ENCODE assay signal across 11 mouse cellular contexts in the genomic region with DNA sequence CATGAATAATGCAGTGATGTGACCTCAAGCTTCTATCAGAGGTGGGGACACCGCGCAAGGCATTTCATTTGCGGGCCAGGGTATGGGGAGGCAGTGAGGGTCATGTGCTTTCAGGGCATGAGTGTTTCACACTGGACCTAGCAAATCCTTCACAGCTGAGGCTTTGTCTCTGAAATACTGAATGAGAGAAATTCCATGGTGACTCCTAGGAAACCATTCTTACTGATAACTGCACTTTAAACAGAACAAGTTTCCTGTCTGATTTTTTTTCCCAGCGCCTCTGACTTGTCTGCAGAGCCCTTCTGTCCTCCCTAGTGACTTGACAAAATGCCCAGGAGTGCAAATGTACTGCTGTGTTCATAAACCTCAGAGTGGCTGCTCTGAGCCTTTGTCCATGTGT. TPM values are rescaled to one million over a fixed set of nuclear protein-coding genes. Genes with fewer than 3 reads are reported as not detected.
DNase-seq lines count a peak whose midpoint lies in the region; ATAC-seq and TF ChIP-seq lines count a peak whose summit lies in the region.
"Had no signal": no experiment of that assay in that cellular context is flagged by ENCODE, and none has a peak within 500 bp of the region (broad histone marks: within the 10 kb centered on the region; RNA-seq: fewer than 3 reads in every experiment).

No protein-coding gene starts in this region.

- H3K27me3 ChIP-seq in heart, embryonic 10.5 days (ENCODE audit: insufficient read depth, poor library complexity, severe bottlenecking), result peaks cover 8% of the 10 kb centered on the region
- no peaks in the 10 kb centered on the region for H3K27me3 ChIP-seq in embryonic facial prominence, embryonic 11.5 days (ENCODE audit: control insufficient read depth, insufficient read depth, low read length)

- peaks cover 36% of the 10 kb centered on the region for H3K4me1 ChIP-seq in heart, embryonic 10.5 days
- no peaks in the 10 kb centered on the region for H3K4me1 ChIP-seq in embryonic facial prominence, embryonic 11.5 days (ENCODE audit: control insufficient read depth, insufficient read depth, low read length)

- TF ChIP-seq CTCF in brain, embryonic 14.5 days (IDR thresholded peaks at IDR 0.05; ENCODE audit: borderline replicate concordance, extremely low read depth, insufficient read depth, insufficient read length), result no peak

- WGBS in heart, embryonic 10.5 days, result 62% methylated on average over 4 of the region's 4 CpGs
- WGBS in embryonic facial prominence, embryonic 11.5 days, result 67% methylated on average over 4 of the region's 4 CpGs

- no peak overlapping the region for H3K4me2 ChIP-seq in embryonic facial prominence, embryonic 11.5 days (ENCODE audit: low read depth, low read length)

- no peaks in the 10 kb centered on the region for H3K9me3 ChIP-seq in heart, embryonic 10.5 days
- no peaks in the 10 kb centered on the region for H3K9me3 ChIP-seq in embryonic facial prominence, embryonic 11.5 days (replicated peaks; ENCODE audit: control insufficient read depth, low read length)

- H3K4me3 ChIP-seq in heart, embryonic 10.5 days, result no peak overlapping the region
- no peak overlapping the region for H3K4me3 ChIP-seq in embryonic facial prominence, embryonic 11.5 days (ENCODE audit: low read depth, low read length)

- no peak overlapping the region for H3K9ac ChIP-seq in embryonic facial prominence, embryonic 11.5 days (replicated peaks; ENCODE audit: low read length)

- DNase-seq in heart, adult 9 months (ENCODE audit: low spot score in 2 of 2), result peak; percentile 4 to 31
- no peak for DNase-seq in heart, embryonic 10.5 days (ENCODE audit: low spot score)
- DNase-seq in brain, embryonic 14.5 days (ENCODE audit: low read depth), result peak; percentile 94
- DNase-seq in embryonic facial prominence, embryonic 11.5 days (ENCODE audit: low spot score), result peak; percentile 19
- peak; percentile 80 for DNase-seq in mesoderm, embryonic 11.5 days (ENCODE audit: low read depth, low spot score)
- no peak for DNase-seq in thymus, postnatal 36 days
- no peak for DNase-seq in thymus, adult 18-20 months
- DNase-seq in urinary bladder, postnatal 25 days (ENCODE audit: low spot score), result no peak
- DNase-seq: kidney, adult 18-20 months; lung, postnatal 14 days had no signal

- no peak overlapping the region; the same call in 1 of the 2 replicates for H3K27ac ChIP-seq in heart, embryonic 10.5 days
- 0 out of 2 replicates have a peak overlapping the region, but pooled peaks have one; percentile 20 for H3K27ac ChIP-seq in embryonic facial prominence, embryonic 11.5 days (replicated peaks; ENCODE audit: low read depth, low read length)

- peak; percentile 53; the same call in 1 of the 2 replicates for ATAC-seq in embryonic facial prominence, embryonic 11.5 days (replicated peaks; ENCODE audit: insufficient number of reproducible peaks, low FRiP score, low TSS enrichment, low read depth)

- peaks cover 47% of the 10 kb centered on the region for H3K36me3 ChIP-seq in heart, embryonic 10.5 days
- peaks cover 3% of the 10 kb centered on the region; the same call in 1 of the 2 replicates for H3K36me3 ChIP-seq in embryonic facial prominence, embryonic 11.5 days (replicated peaks; ENCODE audit: control insufficient read depth, insufficient read depth, low read depth, low read length)

- TF ChIP-seq POLR2A in brain, embryonic 14.5 days (IDR thresholded peaks at IDR 0.05; ENCODE audit: borderline replicate concordance, extremely low read depth, insufficient read depth, insufficient read length, poor library complexity, severe bottlenecking), result no peak

RNA-seq across cellular contexts. Expression of gene 7530416G11Rik, which starts 41.5 kb away (rescaled TPM):
- polyA plus RNA-seq in heart, embryonic 10.5 days (2016; fragmentation: Nextera tagmentation; extraction: Ambion mirVana), result not detected in 2 replicates
- polyA plus RNA-seq in brain, embryonic 14.5 days (2012; rRNA removed), result 0.05 TPM in 1 of 2 replicates, not detected in the other
- polyA plus RNA-seq in embryonic facial prominence, embryonic 11.5 days (2014; fragmentation: Nextera tagmentation; extraction: Ambion mirVana), result not detected in 2 replicates
- polyA plus RNA-seq: gonadal fat pad, adult 2 months had no signal

Comparison
In these comparisons a context has a peak if more than half of its experiments do, and no peak if none do; other contexts are left out.
1. DNase-seq: peak in heart, adult 9 months (2 of 2), brain, embryonic 14.5 days (single experiment), embryonic facial prominence, embryonic 11.5 days (single experiment) and mesoderm, embryonic 11.5 days (single experiment); none in heart, embryonic 10.5 days (single experiment), thymus, postnatal 36 days (0 of 2), thymus, adult 18-20 months (0 of 2) and urinary bladder, postnatal 25 days (single experiment).